Mouse (Mus musculus): ENCODE measurements around the gene Pheta1. TPM values are rescaled to one million over a fixed set of nuclear protein-coding genes. Genes with fewer than 3 reads are reported as not detected.
A peak's percentile ranks its signal among the peaks of the same experiment; 100 is the strongest.

Pheta1 gene
- polyA plus RNA-seq, 1 experiment from 2014 or later: 43.4 TPM

GRCm38 (mm10) chr5:121837441-121838340, 11.1 kb upstream of the Pheta1 start, which contains the start of gene Sh2b3:
Gene Sh2b3, minus strand, starts transcription at chr5:121837646.
- Histone ChIP-seq H3K4me2 (ENCODE audit: low read length) (peak within 1 kb of the TSS; percentile 87), H3K9me3 (replicated peaks; ENCODE audit: control insufficient read depth, low read length, poor library complexity, severe bottlenecking) (no peaks in the 10 kb centered on the region), H3K27me3 (ENCODE audit: control insufficient read depth, insufficient read depth, low read depth, low read length) (peaks cover 21% of the 10 kb centered on the region), H3K27ac (ENCODE audit: low read length) (0 out of 2 replicates have a peak within 1 kb of the TSS, but pooled peaks have one; percentile 36), H3K36me3 (ENCODE audit: control insufficient read depth, insufficient read depth, low read length) (no peaks in the 10 kb centered on the region), H3K4me1 (ENCODE audit: control insufficient read depth, insufficient read depth, low read length) (peaks cover 32% of the 10 kb centered on the region), H3K9ac (ENCODE audit: low read depth, low read length) (peak within 1 kb of the TSS; percentile 81), H3K4me3 (ENCODE audit: low read depth, low read length) (peak within 1 kb of the TSS; percentile 82)
- no peak; the same call in 1 of the 2 replicates for ATAC-seq
- 1% methylated on average over 35 of the region's 35 CpGs for WGBS

GRCm38 (mm10) chr5:121838341-121839127, 10.2 kb upstream of the Pheta1 start:
- no peak for ATAC-seq
- WGBS: 1% methylated on average over 46 of the region's 46 CpGs
- H3K4me2 ChIP-seq (ENCODE audit: low read length): peak overlapping the region; percentile 87
- no peaks in the 10 kb centered on the region for H3K36me3 ChIP-seq (ENCODE audit: control insufficient read depth, insufficient read depth, low read length)
- H3K9ac ChIP-seq (ENCODE audit: low read depth, low read length): peak overlapping the region; percentile 52
- H3K4me3 ChIP-seq (ENCODE audit: low read depth, low read length): peak overlapping the region; percentile 37
- no peak overlapping the region for H3K27ac ChIP-seq (ENCODE audit: low read length)
- no peaks in the 10 kb centered on the region for H3K9me3 ChIP-seq (replicated peaks; ENCODE audit: control insufficient read depth, low read length, poor library complexity, severe bottlenecking)
- H3K4me1 ChIP-seq (ENCODE audit: control insufficient read depth, insufficient read depth, low read length): peaks cover 36% of the 10 kb centered on the region
- peaks cover 26% of the 10 kb centered on the region for H3K27me3 ChIP-seq (ENCODE audit: control insufficient read depth, insufficient read depth, low read depth, low read length)

- H3K27ac ChIP-seq (ENCODE audit: low read length): no peak overlapping the region
- no peak for ATAC-seq
- no peak overlapping the region for H3K9ac ChIP-seq (ENCODE audit: low read depth, low read length)
- H3K36me3 ChIP-seq (ENCODE audit: control insufficient read depth, insufficient read depth, low read length): no peaks in the 10 kb centered on the region
- H3K27me3 ChIP-seq (ENCODE audit: control insufficient read depth, insufficient read depth, low read depth, low read length): peaks cover 32% of the 10 kb centered on the region
- peak overlapping the region; percentile 87 for H3K4me2 ChIP-seq (ENCODE audit: low read length)
- H3K4me1 ChIP-seq (ENCODE audit: control insufficient read depth, insufficient read depth, low read length): peaks cover 36% of the 10 kb centered on the region
- 33% methylated on average over 7 of the region's 7 CpGs for WGBS
- peak overlapping the region; percentile 37; the same call in 1 of the 2 replicates for H3K4me3 ChIP-seq (ENCODE audit: low read depth, low read length)
- H3K9me3 ChIP-seq (replicated peaks; ENCODE audit: control insufficient read depth, low read length, poor library complexity, severe bottlenecking): no peaks in the 10 kb centered on the region
Measured at GRCm38 (mm10) chr5:121839128-121839473, 9.7 kb upstream of the Pheta1 start.

- Histone ChIP-seq H3K4me1 (ENCODE audit: control insufficient read depth, insufficient read depth, low read length) (peaks cover 26% of the 10 kb centered on the region), H3K27ac (ENCODE audit: low read length) (no peak overlapping the region), H3K9me3 (replicated peaks; ENCODE audit: control insufficient read depth, low read length, poor library complexity, severe bottlenecking) (no peaks in the 10 kb centered on the region), H3K4me2 (ENCODE audit: low read length) (no peak overlapping the region), H3K9ac (ENCODE audit: low read depth, low read length) (no peak overlapping the region), H3K36me3 (ENCODE audit: control insufficient read depth, insufficient read depth, low read length) (no peaks in the 10 kb centered on the region), H3K4me3 (ENCODE audit: low read depth, low read length) (no peak overlapping the region), H3K27me3 (ENCODE audit: control insufficient read depth, insufficient read depth, low read depth, low read length) (peaks cover 34% of the 10 kb centered on the region)
- 91% methylated on average over 9 of the region's 9 CpGs for WGBS
- ATAC-seq: no peak
Measured at GRCm38 (mm10) chr5:121841516-121841915, 7.3 kb upstream of the Pheta1 start.

- Histone ChIP-seq H3K9ac (ENCODE audit: low read depth, low read length) (no peak overlapping the region), H3K4me3 (ENCODE audit: low read depth, low read length) (no peak overlapping the region), H3K9me3 (replicated peaks; ENCODE audit: control insufficient read depth, low read length, poor library complexity, severe bottlenecking) (no peaks in the 10 kb centered on the region), H3K4me2 (ENCODE audit: low read length) (no peak overlapping the region), H3K27ac (ENCODE audit: low read length) (no peak overlapping the region), H3K27me3 (ENCODE audit: control insufficient read depth, insufficient read depth, low read depth, low read length) (peaks cover 32% of the 10 kb centered on the region), H3K4me1 (ENCODE audit: control insufficient read depth, insufficient read depth, low read length) (peaks cover 24% of the 10 kb centered on the region), H3K36me3 (ENCODE audit: control insufficient read depth, insufficient read depth, low read length) (no peaks in the 10 kb centered on the region)
- no peak for ATAC-seq
- 52% methylated on average over 10 of the region's 10 CpGs for WGBS
Measured at GRCm38 (mm10) chr5:121841973-121842372, 6.8 kb upstream of the Pheta1 start.

- ATAC-seq: peak; percentile 56
- H3K4me3 ChIP-seq (ENCODE audit: low read depth, low read length): peak overlapping the region; percentile 45
Measured at GRCm38 (mm10) chr5:121842665-121843118, 6.1 kb upstream of the Pheta1 start.

GRCm38 (mm10) chr5:121843138-121843905, 5.5 kb upstream of the Pheta1 start:
- Histone ChIP-seq H3K27ac (ENCODE audit: low read length) (no peak overlapping the region), H3K27me3 (ENCODE audit: control insufficient read depth, insufficient read depth, low read depth, low read length) (peaks cover 24% of the 10 kb centered on the region), H3K4me1 (ENCODE audit: control insufficient read depth, insufficient read depth, low read length) (peaks cover 15% of the 10 kb centered on the region), H3K4me3 (ENCODE audit: low read depth, low read length) (peak overlapping the region; percentile 45), H3K9me3 (replicated peaks; ENCODE audit: control insufficient read depth, low read length, poor library complexity, severe bottlenecking) (no peaks in the 10 kb centered on the region), H3K36me3 (ENCODE audit: control insufficient read depth, insufficient read depth, low read length) (no peaks in the 10 kb centered on the region), H3K9ac (ENCODE audit: low read depth, low read length) (no peak overlapping the region), H3K4me2 (ENCODE audit: low read length) (peak overlapping the region; percentile 84)
- WGBS: 17% methylated on average over 17 of the region's 17 CpGs
- no peak for ATAC-seq

More at GRCm38 (mm10) chr5:121842665-121843118, 6.1 kb upstream of the Pheta1 start:
- no peak overlapping the region for H3K27ac ChIP-seq (ENCODE audit: low read length)
- H3K4me1 ChIP-seq (ENCODE audit: control insufficient read depth, insufficient read depth, low read length): peaks cover 17% of the 10 kb centered on the region
- no peaks in the 10 kb centered on the region for H3K9me3 ChIP-seq (replicated peaks; ENCODE audit: control insufficient read depth, low read length, poor library complexity, severe bottlenecking)
- peak overlapping the region; percentile 84 for H3K4me2 ChIP-seq (ENCODE audit: low read length)
- peaks cover 26% of the 10 kb centered on the region for H3K27me3 ChIP-seq (ENCODE audit: control insufficient read depth, insufficient read depth, low read depth, low read length)
- WGBS: under 1% methylated on average over 33 of the region's 33 CpGs
- H3K36me3 ChIP-seq (ENCODE audit: control insufficient read depth, insufficient read depth, low read length): no peaks in the 10 kb centered on the region
- peak overlapping the region; percentile 67 for H3K9ac ChIP-seq (ENCODE audit: low read depth, low read length)

- Histone ChIP-seq H3K27ac (ENCODE audit: low read length) (no peak overlapping the region), H3K9me3 (replicated peaks; ENCODE audit: control insufficient read depth, low read length, poor library complexity, severe bottlenecking) (no peaks in the 10 kb centered on the region), H3K4me3 (ENCODE audit: low read depth, low read length) (no peak overlapping the region), H3K4me2 (ENCODE audit: low read length) (no peak overlapping the region), H3K36me3 (ENCODE audit: control insufficient read depth, insufficient read depth, low read length) (no peaks in the 10 kb centered on the region), H3K9ac (ENCODE audit: low read depth, low read length) (no peak overlapping the region), H3K27me3 (ENCODE audit: control insufficient read depth, insufficient read depth, low read depth, low read length) (peaks cover 18% of the 10 kb centered on the region), H3K4me1 (ENCODE audit: control insufficient read depth, insufficient read depth, low read length) (peaks cover 17% of the 10 kb centered on the region)
- 42% methylated on average over 4 of the region's 4 CpGs for WGBS
- no peak for ATAC-seq
Measured at GRCm38 (mm10) chr5:121845361-121845760, 3.4 kb upstream of the Pheta1 start.
